ENCODE assay signal across 47 mouse cellular contexts in genomic region chrX:9875519-9875918, GRCm38 (mm10). TPM values are rescaled to one million over a fixed set of nuclear protein-coding genes. Genes with fewer than 3 reads are reported as not detected.
"Had no signal": no experiment of that assay in that cellular context is flagged by ENCODE, and none has a peak within 500 bp of the region (broad histone marks: within the 10 kb centered on the region; RNA-seq: fewer than 3 reads in every experiment).

No protein-coding gene starts in this region.

- H3K4me3 ChIP-seq: limb, embryonic 10.5 days; limb, embryonic 12.5 days; limb, embryonic 13.5 days; limb, embryonic 15.5 days; liver, embryonic 12.5 days; liver, embryonic 13.5 days; liver, embryonic 15.5 days; lung, embryonic 15.5 days; megakaryocyte, embryonic 14.5 days; midbrain, embryonic 10.5 days; midbrain, embryonic 12.5 days; midbrain, embryonic 13.5 days; midbrain, embryonic 15.5 days; myocyte; neural tube, embryonic 12.5 days had no signal

- H3K27ac ChIP-seq: limb, embryonic 10.5 days; limb, embryonic 12.5 days; limb, embryonic 13.5 days; limb, embryonic 15.5 days; liver, embryonic 12.5 days; liver, embryonic 13.5 days; liver, embryonic 14.5 days; liver, embryonic 15.5 days; lung, embryonic 15.5 days; macrophage; midbrain, embryonic 10.5 days; midbrain, embryonic 12.5 days; midbrain, embryonic 13.5 days; midbrain, embryonic 15.5 days; neural tube, embryonic 12.5 days had no signal

- H3K27me3 ChIP-seq: limb, embryonic 12.5 days; limb, embryonic 13.5 days; limb, embryonic 15.5 days; liver, embryonic 12.5 days; liver, embryonic 13.5 days; liver, embryonic 15.5 days; lung, embryonic 15.5 days; megakaryocyte, embryonic 14.5 days; midbrain, embryonic 12.5 days; midbrain, embryonic 13.5 days; midbrain, embryonic 15.5 days; neural tube, embryonic 12.5 days had no signal

- H3K36me3 ChIP-seq: limb, embryonic 10.5 days; limb, embryonic 12.5 days; limb, embryonic 13.5 days; limb, embryonic 15.5 days; liver, embryonic 12.5 days; liver, embryonic 13.5 days; liver, embryonic 15.5 days; lung, embryonic 15.5 days; midbrain, embryonic 10.5 days; midbrain, embryonic 12.5 days; midbrain, embryonic 13.5 days; midbrain, embryonic 15.5 days; neural tube, embryonic 12.5 days had no signal

- DNase-seq: left cerebral cortex, postnatal 4 days; liver; liver, embryonic 13.5 days; liver, postnatal 0 days; lung, adult 18-20 months; lung, adult 2 months; lung, embryonic 14.5 days; lung, postnatal 10 days; lung, postnatal 14 days; lung, postnatal 36 days; lung, postnatal 4 days; midbrain, embryonic 14.5 days had no signal

- H3K4me1 ChIP-seq: limb, embryonic 10.5 days; limb, embryonic 12.5 days; limb, embryonic 13.5 days; limb, embryonic 15.5 days; liver, embryonic 12.5 days; liver, embryonic 13.5 days; liver, embryonic 15.5 days; lung, embryonic 15.5 days; megakaryocyte, embryonic 14.5 days; midbrain, embryonic 10.5 days; midbrain, embryonic 12.5 days; midbrain, embryonic 13.5 days; midbrain, embryonic 15.5 days; neural tube, embryonic 12.5 days had no signal

- H3K9ac ChIP-seq: limb, embryonic 12.5 days; limb, embryonic 13.5 days; limb, embryonic 15.5 days; liver, embryonic 12.5 days; liver, embryonic 13.5 days; liver, embryonic 14.5 days; liver, embryonic 15.5 days; liver, postnatal 0 days; lung, embryonic 14.5 days; lung, embryonic 15.5 days; midbrain, embryonic 12.5 days; midbrain, embryonic 13.5 days; midbrain, embryonic 15.5 days; neural tube, embryonic 12.5 days had no signal

- H3K4me2 ChIP-seq: limb, embryonic 12.5 days; limb, embryonic 13.5 days; limb, embryonic 15.5 days; liver, embryonic 11.5 days; liver, embryonic 12.5 days; liver, embryonic 13.5 days; liver, embryonic 15.5 days; lung, embryonic 14.5 days; lung, embryonic 15.5 days; midbrain, embryonic 11.5 days; midbrain, embryonic 12.5 days; midbrain, embryonic 13.5 days; midbrain, embryonic 15.5 days; neural tube, embryonic 12.5 days had no signal

- H3K9me3 ChIP-seq: limb, embryonic 10.5 days; limb, embryonic 12.5 days; limb, embryonic 13.5 days; limb, embryonic 15.5 days; liver, embryonic 12.5 days; liver, embryonic 13.5 days; liver, embryonic 15.5 days; lung, embryonic 15.5 days; megakaryocyte, embryonic 14.5 days; midbrain, embryonic 10.5 days; midbrain, embryonic 12.5 days; midbrain, embryonic 13.5 days; midbrain, embryonic 15.5 days; neural tube, embryonic 12.5 days had no signal

- ATAC-seq: liver, embryonic 12.5 days; liver, postnatal 0 days; lung, postnatal 0 days; midbrain, embryonic 13.5 days; midbrain, embryonic 15.5 days; midbrain, embryonic 16.5 days had no signal

RNA-seq across cellular contexts. Expression of gene Sytl5, which starts 9.9 kb away (rescaled TPM):
- total RNA-seq: megakaryocyte progenitor cell, adult 5-6 weeks; megakaryocyte-erythroid progenitor cell, adult 5-6 weeks; monocyte, adult 5-6 weeks had no signal
- polyA plus RNA-seq: macrophage had no signal

RNA-seq across cellular contexts. Expression of gene H2al3, which starts 26.0 kb away (rescaled TPM):
- total RNA-seq: left cerebral cortex, postnatal 10 days; left cerebral cortex, postnatal 14 days; left cerebral cortex, postnatal 25 days; left cerebral cortex, postnatal 36 days; left cerebral cortex, postnatal 4 days; megakaryocyte progenitor cell, adult 5-6 weeks; megakaryocyte, adult 5-6 weeks; midbrain, postnatal 0 days; monocyte, adult 5-6 weeks had no signal
- polyA plus RNA-seq: limb, embryonic 10.5 days; limb, embryonic 11.5 days; limb, embryonic 12.5 days; limb, embryonic 14.5 days; limb, embryonic 15.5 days; liver, adult 2 months; liver, embryonic 11.5 days; liver, embryonic 12.5 days; liver, embryonic 13.5 days; liver, embryonic 14.5 days; liver, embryonic 15.5 days; liver, embryonic 16.5 days; liver, postnatal 0 days; lung, adult 2 months; lung, embryonic 14.5 days; lung, embryonic 15.5 days; lung, embryonic 16.5 days; lung, postnatal 0 days; macrophage; midbrain, embryonic 10.5 days; midbrain, embryonic 11.5 days; midbrain, embryonic 12.5 days; midbrain, embryonic 13.5 days; midbrain, embryonic 14.5 days; midbrain, embryonic 15.5 days; midbrain, embryonic 16.5 days; midbrain, postnatal 0 days; myocyte; neural tube, embryonic 11.5 days; neural tube, embryonic 12.5 days had no signal

RNA-seq across cellular contexts. Expression of gene Hypm, which starts 28.8 kb away (rescaled TPM):
- total RNA-seq: left cerebral cortex, postnatal 10 days; left cerebral cortex, postnatal 14 days; left cerebral cortex, postnatal 25 days; left cerebral cortex, postnatal 4 days; megakaryocyte progenitor cell, adult 5-6 weeks; megakaryocyte, adult 5-6 weeks; megakaryocyte-erythroid progenitor cell, adult 5-6 weeks; midbrain, postnatal 0 days; monocyte, adult 5-6 weeks had no signal
- polyA plus RNA-seq: limb, embryonic 10.5 days; limb, embryonic 11.5 days; limb, embryonic 12.5 days; limb, embryonic 13.5 days; limb, embryonic 14.5 days; limb, embryonic 15.5 days; liver, adult 2 months; liver, embryonic 11.5 days; liver, embryonic 12.5 days; liver, embryonic 13.5 days; liver, embryonic 15.5 days; liver, embryonic 16.5 days; liver, postnatal 0 days; lung, adult 2 months; lung, embryonic 14.5 days; lung, embryonic 15.5 days; lung, embryonic 16.5 days; lung, postnatal 0 days; macrophage; midbrain, embryonic 10.5 days; midbrain, embryonic 11.5 days; midbrain, embryonic 12.5 days; midbrain, embryonic 13.5 days; midbrain, embryonic 14.5 days; midbrain, embryonic 15.5 days; midbrain, embryonic 16.5 days; midbrain, postnatal 0 days; myocyte; neural tube, embryonic 11.5 days; neural tube, embryonic 12.5 days had no signal
